Mouse (Mus musculus) testis, adult 2 months (tissue): Measurements from ENCODE around the gene Dusp5.
"Not testable (repeated sequence)": the region's sequence is repeated elsewhere in the genome, so short reads cannot be mapped to it uniquely, and the experiment has no call there.

Experiments used
- CTCF ChIP-seq: fragments of 200-500 bp; IDR thresholded peaks from 2 replicates; pipeline ENCODE4 v1.5.1; 2012; ENCODE audit warnings: low read depth, mild to moderate bottlenecking, inconsistent platforms, low read length, moderate library complexity; ENCODE audit not compliant: control insufficient read depth, insufficient read depth, insufficient replicate concordance
- POLR2A ChIP-seq: fragments of 200-500 bp; IDR thresholded peaks from 2 replicates; pipeline ENCODE4 v1.6.1; 2012; ENCODE audit warnings: low read depth, mild to moderate bottlenecking, inconsistent platforms, low read length, moderate library complexity; ENCODE audit not compliant: control insufficient read depth

DNA sequence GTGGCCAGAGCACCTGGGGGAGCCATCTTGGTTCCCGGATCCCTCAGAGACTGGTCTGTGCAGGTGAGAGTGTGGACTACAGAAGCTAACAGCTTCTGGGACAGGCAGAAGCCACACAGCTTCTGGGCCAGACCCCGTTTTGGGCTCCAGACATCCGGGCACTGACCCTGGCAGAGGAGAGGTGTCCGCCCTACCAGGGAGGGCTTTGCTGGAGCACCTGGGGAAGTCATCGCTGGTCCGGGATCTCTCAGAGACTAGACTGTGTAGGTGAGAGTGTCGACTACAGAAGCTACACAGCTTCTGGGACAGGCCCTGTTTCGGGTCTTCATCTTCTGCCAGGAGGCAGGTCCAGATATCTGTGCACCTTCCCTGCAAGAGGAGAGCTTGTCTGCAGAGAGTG is 51.4 kb downstream of the Dusp5 start:
- not testable (repeated sequence) for TF ChIP-seq CTCF, POLR2A
